Mouse (Mus musculus): ENCODE measurements around the gene Serpinb2.

Serpinb2 gene

DNA sequence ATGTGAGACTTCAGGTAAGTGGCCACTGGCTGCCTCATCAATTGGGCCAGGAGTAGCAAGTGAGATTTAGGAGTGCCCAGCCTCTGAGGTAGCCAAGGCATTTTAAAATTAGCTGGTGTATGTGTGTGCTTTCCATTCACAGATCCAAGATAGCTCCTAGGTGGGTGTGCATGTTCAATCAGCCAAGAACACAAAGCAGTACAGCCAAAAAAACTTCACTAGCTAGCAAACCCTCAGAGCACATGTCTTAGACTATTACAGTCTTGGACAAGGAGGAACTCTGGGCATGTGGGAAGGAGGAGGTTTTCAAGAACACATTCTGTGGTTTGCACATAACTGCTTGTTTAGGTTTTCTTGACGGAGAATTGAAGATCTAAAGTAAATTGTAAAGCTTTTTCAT is 70.0 kb downstream of the Serpinb2 start:
- no peak for DNase-seq (ENCODE audit: low read depth, low spot score)

DNA sequence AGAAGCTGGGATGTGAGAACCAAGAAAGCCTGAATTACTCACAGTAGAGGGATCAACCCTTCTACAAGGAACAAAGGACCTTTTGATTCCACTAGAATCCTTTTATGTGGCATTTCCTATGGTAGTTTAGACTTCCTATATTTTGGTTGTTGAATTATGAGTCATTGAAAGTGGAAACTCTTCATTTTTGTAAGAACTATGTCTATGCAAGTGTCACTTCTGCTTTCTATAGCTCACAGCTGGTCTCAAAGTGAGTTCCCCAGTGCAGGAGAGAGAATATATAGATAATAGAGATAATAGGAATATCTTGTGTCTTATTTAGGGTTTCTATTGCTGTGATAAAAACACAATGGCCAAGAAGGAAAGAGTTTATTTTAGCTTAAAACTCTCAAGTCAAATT is 71.7 kb downstream of the Serpinb2 start:
- no peak for DNase-seq (ENCODE audit: low read depth, low spot score)

DNA sequence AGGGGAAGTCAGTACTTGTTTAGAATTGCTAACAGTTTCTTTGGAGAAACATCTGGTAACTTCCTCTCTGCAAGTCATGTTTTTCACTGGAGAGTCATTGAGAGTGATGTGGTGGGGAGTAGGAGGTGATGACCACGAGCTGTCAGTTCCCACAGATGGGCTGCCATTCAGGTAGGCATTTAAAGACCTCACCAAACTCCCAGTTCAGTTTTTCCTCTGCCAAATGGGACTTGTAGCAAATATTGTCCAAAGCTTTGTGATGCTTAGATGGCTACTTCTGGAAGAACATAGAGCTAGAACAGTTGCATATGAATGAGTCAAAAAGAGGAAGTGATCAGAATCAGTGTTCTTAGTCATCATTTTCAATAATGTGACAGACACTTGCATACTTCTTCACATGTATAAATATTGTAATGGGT is 72.7 kb downstream of the Serpinb2 start:
- DNase-seq (ENCODE audit: low read depth, low spot score): no peak

DNA sequence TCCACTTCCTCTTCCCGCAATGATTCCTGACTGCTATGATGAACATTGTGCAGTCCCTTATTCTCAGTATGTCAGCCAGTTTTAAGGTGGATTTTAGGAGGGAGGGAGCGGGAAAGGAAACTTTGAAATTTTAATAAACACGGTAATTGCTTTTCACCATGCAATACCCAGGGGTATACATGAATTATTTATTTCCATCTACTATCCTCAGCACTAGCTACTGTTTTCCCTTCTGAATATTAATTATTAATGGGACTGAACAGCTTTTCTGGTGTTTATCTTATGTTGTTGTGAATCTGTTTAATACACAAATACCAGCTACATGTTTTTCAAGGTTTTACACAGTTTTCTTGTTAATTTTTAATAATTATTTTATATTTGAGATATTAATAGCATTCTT is 73.7 kb downstream of the Serpinb2 start:
- DNase-seq (ENCODE audit: low read depth, low spot score): no peak

Data from retina, postnatal 7 days (tissue).